Mouse (Mus musculus) kidney, postnatal 25 days (tissue): ENCODE results near the gene Espn.
A peak's percentile ranks its signal among the peaks of the same experiment; 100 is the strongest.

Experiments
- DNase-seq, 2 experiments: peaks; one replicate each; pipeline ENCODE4 v3.0.0; 2021; ENCODE audit warnings: mixed read lengths in 2 of 2

Espn gene

DNA sequence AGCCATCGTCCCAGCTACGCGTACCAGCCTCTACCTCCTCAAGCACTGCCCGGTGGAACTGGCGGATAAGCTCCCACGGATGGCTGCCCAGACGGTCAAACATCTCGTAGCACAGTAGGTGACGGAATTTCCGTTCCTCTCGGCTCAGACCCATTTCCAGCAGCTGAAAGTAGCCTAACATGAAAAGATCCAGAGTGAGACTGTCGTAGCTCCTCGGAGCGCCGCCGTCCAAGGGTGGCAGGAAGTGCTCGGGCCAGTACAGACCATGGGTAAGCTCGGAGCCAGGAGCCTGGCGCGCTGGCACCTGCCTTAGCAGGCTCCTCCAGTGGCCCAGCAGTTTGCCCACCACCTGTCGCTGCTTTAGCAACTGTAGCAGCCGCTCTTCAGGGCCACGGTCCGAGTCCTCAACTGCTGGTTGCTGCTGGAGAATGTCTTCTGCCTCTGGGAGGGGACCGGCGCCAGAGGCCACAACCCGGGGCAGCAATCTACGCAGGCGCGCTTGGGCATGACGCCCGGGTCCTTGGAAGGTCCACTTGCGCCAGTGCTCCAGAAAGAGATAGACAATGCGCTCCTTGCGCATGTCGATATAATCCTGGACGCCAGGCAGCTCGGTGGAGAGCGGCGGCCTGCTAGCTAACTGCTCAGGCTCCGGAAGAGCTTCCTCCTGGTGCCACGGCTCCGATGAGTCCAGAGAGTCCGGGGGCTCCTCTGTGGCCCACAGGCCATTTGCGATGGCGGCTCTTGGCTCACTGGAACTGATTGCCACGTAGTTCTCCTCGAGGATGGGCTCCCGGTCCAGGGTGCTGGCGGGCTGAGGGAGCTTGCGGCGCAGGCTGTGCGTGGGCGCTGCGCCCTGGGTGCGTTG, 26.8 kb downstream of the Espn start:
- no peak for DNase-seq

DNA sequence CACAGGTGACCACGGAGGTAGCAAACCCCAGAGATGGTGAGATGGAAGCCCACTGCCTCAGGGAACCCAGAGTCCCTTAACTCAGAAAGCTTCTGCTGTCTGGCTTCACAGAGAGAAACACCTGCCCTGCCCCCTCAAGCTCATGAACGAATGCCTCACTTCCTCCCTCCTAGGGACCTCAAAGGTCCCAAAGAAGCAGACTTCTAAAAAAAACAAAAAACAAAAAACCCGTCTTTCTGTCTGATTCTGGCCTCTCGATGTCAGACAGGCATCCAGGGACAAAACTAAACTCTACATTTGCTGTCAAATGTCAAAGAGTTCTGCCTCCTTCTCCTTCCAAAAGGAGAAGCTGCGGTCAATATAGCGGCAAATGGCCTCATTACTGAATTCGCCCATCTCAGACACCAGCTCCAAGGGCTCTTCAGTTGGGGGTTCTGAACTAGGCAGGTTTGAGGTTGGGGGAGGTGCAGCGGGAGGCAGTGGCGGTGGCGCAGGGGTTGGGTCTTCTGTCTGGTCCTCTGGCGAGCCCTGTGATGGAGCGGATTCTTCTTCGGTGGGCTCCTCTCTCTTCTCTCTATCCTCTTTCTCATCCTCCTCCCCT, 27.7 kb downstream of the Espn start:
- no peak for DNase-seq

DNA sequence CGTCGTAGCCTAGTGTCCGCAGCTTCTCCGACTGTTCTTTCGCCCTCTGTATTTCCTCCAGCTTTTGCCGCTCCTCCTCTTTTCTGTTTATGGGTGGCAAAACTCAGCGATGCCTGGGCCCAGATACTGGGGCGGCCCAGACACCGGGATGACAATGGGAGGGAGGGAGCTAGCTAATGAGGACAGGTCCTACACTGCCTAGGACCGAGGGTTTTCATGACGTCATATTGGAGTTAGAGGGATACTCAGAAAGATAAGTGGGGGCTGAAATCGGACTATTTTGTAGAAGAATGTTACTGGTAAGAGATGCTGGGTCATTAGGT, 31.0 kb downstream of the Espn start:
- DNase-seq: no peak

DNA sequence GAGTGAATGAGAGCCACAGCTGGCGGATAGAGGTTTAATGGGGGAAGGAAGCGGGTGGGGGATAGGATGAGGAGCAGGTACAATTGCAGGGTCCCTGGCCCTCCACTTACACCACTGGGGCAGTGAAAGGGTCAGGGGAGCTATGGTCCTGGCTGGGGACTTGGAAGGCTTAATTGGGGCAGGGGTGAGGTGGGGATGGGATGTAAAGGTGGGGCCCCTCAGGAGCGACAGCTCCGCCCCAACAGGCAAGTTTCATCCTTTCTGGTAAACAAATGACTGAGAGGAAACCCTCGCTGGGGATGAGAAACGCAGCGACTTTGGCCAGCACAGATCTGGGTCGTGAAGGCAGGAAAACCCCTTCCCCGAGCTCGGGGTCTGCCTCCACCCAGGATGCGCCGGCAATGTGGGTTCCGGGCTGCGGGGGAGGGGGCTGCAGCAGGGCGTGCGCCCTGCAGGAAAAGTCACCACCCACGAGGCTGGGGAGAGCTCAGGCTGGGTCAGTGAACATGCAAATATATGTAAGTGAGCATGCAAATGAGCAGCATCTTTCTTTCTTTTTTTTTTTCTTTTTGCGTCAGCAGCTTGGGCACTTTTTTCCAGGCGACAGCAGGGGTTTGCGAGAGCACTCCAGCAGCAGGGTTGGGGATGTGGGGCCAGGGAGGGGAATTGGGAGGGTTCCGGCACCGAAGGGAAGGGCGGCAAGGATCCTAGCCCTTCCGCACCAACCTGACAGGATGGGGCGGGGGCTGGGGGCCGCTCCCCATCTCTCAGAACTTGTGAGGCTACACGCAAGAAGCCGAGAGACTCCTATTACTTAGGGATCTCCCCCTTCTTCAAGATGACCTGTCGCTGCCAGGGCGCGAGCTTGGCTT, 31.6 kb downstream of the Espn start:
- no peak for DNase-seq

DNA sequence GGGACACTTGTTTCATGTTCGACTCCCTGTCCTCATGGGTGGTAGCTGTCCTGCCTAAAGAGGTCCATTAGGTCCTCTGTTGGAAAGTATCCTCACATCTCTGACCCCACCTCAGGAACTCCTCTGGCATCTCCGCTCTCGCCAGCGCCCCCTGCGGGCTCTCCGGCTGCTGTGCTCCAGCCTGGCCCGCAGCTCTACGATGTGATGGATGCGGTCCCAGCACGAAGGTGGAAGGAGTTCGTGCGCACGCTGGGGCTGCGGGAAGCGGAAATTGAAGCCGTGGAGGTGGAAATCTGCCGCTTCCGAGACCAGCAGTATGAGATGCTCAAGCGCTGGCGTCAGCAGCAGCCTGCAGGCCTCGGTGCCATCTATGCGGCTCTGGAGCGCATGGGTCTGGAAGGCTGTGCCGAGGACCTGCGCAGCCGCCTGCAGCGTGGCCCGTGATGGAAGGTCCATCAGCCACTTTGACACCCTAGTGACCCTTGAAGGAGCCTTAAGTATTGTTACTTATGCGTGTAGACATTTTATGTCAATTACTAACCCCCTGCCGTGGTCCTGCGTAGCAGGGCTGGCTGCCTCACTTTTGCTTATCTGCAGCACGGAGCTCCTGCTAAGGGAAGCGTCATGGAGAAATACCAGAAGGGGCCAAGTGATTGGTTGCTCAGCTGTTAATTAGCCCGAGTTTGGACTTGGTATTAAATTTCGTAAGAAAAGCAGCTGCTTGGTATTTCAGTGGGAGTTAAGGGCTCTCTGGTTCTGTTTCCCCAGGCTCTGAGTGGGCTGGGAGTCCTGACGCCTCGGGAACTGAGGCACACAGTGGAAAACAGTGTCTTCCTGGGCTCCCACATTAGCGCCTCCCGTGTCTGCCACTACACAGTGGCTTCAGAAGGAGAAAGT, 32.5 kb downstream of the Espn start:
- peak; percentile 70 for DNase-seq

DNA sequence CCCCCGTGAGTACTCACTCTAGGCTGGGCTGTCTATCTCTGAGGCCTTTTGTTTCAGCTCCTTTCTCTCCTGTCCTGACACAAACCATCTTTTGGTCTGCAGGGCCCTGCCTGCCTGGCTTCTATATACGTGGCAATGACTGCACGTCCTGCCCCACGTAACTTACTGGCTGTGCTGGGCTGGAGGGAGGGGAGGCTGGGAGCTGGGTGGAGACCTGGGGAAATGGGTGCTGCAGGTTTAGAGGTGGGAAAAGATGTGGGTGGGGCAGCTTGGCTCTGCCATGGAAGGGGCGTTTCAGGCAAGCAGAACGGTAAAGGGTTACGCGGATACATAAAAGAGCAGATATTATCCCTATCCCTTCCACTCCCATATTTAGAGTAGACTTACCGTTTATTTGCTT, 34.6 kb downstream of the Espn start:
- no peak for DNase-seq

DNA sequence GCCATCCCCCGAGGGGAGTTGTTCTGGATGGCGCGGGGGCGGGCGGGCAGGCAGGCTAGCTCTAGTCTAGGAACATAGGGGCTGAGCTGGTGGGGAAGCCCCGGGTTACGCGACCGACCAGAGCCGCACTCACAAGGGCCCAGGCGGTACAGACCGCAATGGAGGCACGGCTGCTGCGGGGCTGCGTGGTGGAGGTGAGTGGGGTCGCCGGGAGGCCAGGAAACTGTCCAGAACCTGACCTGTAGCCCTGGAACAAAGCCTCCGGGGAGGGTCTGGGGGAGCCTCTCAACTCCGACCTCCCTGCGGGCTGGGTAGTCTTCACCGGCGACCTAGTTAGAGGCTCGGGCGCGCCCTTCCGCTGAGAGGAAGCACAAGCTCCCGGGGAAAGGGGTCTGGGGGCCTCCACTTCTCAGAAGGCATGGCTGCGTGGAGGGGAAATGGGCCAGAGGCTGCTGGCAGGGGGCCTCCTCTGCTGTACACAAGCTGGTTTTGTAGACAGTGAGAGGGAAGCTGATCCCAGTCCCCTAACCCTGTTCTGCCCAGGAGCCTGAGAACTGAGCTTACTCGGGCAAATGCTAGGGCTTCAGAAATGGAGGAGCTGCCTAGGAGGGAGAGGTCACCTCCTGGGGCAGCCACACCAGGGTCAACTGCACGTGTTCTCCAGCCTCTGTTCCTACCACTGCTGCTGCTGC, 36.1 kb downstream of the Espn start, which contains the start of gene Tnfrsf25:
Gene Tnfrsf25 (plus strand): TSS at position 14 of the 692 bp plus-strand sequence.
- DNase-seq: no peak

DNA sequence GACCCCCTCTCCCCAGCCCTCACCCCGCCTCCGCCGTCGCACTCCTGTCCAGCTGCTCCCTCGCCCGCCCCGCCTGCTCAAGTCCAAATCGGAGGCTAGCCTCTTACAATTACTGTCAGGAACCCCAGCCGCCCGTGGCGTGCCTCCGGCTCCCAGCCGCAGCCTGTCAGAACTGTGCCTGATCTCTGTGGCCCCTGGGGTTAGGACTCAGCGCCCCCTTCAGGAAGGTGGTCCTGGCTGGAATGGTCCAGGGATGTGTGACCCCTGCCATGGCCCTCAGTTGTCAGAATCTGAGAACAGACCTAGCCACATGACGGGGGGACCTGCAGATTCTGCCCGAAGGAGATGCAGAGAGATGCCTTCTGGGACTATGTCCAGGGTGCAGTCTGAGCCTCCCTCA, 38.1 kb downstream of the Espn start:
- no peak for DNase-seq

DNA sequence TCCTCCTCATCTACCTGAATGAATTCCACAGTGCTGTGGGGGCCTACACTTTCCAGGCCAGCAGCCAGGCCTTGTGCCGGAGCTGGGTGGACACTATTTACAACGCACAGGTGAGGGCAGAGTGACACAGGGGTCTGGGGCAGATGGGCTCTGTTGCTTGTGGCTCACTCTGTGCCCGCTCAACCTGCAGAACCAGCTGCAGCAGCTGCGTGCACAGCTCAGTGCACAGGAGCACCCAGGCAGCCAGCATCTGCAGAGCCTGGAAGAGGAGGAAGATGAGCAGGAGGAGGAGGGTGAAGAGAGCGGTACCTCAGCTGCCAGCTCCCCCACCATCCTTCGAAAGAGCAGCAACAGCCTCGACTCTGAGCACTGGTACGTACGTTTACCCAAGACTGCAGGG, 39.8 kb downstream of the Espn start:
- no peak for DNase-seq

DNA sequence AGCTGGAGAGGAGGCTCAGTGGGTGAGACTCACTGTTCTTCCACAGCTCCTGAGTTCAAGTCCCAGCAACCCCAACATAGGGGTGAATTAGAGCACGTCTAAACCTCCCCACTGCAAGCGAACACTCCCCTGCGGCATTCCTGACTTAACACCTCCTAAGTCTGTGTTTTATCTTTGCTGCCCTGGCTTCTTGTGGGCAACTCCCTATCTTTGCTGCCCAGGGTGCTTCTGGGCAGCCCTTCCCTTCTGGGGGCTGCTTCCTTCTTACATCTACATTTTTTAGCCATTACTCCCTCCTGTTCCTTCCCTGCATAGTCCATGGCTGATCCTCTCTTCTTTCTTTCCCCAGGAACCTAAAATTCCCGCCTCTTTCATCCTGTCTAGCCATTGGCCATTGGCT, 41.5 kb downstream of the Espn start:
- DNase-seq: no peak

DNA sequence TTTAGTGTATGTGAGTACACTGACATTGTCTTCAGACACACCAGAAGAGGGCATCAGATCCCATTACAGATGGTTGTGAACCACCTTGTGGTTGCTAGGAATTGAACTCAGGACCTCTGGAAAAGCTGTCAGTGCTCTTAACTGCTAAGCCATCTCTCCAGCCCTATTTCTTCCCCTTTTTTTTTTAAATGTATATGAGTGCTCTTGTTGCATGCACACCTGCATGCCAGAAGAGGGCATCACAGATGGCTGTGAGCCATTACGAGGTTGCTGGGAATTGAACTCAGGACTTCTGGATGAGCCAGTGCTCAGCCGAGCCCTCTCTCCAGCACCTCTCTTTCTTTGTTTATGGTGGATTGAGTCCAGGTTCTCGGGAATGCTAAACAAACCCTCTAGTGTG, 42.7 kb downstream of the Espn start:
- no peak for DNase-seq

DNA sequence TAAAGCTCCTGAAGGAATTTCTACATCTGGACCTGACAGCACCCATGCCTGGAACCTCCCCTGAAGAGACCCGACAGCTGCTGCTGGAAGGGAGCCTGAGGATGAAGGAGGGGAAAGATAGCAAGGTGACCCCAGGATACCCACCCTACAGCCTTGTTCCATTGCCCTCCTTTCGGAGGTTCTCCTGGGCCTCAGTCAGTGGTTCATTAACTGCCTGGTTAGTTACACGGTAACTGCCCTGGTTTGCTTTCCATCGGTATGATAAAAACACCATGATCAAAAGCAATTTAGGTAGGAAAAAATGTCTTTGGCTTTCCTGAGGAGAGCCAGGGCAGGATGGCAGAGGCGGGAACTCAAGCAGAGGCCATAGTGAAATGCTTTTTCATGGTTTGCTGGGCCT, 43.5 kb downstream of the Espn start:
- DNase-seq: no peak

DNA sequence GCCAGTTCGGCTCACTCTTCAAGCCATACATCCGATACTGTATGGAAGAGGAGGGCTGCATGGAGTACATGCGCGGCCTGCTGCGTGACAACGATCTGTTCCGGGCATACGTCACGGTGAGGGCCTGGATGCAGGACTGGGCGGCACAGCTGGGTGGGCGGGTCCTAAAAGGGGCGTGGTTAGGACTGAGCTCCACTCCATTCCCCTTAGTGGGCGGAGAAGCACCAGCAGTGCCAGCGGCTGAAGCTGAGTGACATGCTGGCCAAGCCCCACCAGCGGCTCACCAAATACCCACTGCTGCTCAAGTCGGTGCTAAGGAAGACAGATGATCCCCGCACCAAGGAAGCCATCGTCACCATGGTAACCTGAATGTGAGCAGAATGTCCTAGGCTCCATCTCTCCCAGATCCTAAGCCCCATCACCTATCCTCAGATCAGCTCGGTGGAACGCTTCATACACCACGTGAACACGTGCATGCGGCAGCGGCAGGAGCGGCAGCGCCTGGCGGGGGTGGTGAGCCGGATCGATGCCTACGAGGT, 44.1 kb downstream of the Espn start:
- peak; percentile 91 to 95 for DNase-seq

DNA sequence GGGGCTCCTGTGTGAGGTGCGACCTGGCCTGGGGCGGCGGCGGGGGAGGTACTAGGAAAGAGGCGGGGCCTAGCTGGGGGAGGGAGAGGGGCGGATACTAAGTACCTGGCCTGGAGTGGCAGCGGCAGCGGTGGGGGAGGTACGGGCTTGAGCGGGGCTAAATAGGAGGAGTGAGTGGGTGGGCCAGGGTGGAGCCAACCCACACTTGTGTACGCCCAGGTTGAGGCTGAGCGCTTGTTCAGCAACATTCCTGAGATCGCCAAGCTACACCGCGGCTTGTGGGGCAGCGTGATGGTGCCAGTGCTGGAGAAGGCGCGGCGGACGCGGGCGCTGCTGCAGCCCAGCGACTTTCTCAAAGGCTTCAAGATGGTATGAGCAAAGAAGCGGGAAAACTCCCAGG, 44.7 kb downstream of the Espn start:
- DNase-seq: peak; percentile 91 to 97

DNA sequence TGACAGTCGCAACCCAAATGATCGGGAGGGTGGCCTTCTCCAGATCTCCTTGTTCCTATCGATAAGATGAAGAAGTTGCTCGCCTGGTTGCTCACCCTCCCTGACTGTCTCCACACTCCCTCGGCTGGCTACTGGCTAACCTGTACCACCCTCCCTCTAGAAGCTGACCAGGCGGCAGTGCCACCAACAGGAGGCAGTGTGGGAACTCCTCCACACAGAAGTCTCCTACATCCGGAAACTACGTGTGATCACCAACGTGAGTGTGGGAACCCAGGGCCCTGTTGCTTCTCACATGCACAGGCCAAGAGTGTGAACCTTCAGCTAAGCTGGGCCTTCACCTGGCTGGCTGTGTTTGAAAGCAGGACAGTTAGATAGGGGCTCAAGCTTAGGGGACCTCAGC, 45.4 kb downstream of the Espn start:
- no peak for DNase-seq

DNA sequence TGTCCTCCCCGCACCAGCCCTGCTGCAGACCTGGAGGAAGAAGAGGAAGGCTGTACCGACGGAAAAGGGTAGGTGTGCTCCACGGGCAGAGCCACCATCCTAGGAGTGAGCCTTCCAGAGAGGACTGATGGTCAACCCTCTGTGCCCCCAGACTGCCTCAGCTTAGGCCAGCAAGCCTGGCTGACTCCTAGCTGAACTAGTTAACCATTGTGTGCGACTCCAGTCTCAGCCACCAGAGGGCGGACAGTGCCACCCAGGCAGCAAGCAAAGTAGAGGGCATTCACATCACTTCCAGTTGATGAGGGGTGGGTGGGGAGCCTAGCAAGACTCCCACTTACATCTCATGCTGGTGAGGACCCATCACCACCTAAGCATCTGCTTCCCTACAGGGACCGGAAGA, 49.1 kb downstream of the Espn start:
- DNase-seq: peak; percentile 86 to 92

DNA sequence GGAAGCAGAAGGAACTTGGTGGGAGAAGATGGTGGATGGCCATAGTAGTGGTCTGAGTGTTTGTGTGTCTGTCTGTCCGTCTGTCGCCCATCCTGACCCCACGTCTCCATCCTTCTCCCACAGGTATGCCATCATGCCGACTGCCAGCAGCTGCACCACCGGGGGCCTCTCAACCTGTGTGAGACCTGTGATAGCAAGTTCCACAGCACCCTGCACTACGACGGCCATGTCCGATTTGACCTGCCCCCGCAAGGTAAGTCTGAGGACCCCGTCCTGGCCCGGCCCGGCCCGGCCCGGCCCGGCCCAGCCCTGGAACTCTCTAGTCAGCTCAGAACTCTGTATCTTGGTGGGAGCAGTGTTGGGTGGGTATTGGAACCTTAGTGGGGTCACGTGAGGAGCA, 50.2 kb downstream of the Espn start:
- DNase-seq: no peak

DNA sequence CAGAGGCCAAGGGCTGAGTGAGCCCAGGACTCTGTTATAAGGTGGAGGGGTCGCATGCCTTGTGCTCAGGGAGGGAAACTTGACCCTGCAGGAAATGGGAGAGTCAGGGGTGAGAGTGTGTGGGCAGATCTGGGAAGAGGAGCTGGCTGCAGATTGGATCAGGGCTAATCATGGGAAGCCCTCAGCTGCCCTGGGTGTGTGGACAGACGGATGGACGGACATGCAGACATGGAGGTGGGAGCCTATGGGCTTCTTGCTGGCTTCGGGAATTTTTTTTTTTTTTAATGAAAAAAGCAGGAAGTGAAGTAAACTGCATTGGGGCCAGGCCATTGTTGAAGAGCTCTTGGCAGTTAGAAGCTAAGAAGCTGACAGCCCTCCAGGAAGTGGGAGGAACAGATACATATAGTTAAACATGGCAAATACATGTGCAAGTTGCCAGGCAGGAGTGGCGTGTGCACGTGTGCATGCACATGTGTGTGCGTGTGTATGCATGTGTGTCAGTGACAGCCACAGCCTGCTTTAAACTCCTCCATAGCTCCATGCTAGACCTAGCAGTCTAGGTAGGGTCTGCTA, 51.0 kb downstream of the Espn start:
- no peak for DNase-seq

DNA sequence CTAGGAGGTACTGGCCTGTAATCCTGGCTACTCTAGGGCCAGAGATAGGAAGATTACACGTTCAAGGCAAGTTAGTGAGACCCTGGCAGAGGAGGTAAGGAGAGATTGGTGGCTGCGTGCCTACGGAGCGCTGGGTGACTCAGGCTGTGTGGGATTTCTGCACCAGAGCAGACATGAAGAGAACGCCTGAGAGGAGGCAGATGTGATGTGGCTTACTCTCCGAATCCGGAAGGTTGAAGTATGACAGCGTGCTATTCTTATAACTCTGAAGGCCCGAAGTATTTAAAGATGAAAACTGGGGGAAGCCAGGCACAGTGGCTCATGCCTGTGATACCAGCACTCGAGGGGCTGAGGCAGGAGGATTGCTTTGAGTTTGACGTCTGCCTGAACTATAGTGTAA, 51.6 kb downstream of the Espn start:
- DNase-seq: no peak

DNA sequence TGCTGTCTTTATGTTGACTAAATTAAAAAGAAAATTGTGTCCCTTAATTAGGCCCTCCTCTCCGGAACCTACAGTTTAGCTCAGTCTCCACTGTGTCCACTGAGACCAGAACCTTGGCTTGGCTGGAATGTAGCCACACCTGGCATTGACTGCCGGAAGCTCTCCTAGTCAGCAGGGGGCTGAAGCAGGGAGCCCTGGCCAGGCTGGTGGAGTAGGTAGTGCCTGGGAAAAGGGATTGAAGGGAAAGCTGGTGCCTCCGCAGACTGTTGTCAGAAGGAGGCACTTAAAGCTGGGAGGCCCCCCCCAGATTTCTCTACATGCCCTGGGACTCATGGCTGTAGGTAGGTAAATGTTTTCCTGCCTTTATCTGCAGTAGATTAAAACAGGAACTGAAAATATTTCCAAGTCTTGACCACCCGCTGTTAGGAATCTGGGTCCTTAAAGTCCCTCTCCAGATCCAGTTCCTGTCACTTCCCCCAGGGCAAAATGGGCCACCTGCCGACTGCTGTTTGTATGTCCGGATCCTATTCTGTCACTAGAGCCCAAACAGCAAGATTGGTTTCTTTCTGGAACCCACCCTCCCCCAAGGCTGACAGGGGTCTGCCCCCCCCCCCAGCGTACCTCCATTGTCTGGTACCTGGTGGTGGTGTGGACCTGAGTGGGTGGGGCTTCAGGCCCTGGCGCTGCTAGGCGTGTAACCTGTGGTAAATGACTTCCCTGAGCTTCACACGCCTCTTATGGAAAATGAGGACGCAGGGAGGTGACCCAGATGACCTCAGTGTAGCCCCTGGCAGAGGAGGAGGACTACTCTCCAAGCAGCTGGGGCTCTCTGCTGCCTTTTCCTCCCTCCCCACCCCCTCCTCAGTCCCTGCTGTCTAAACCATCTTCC, 54.0 kb downstream of the Espn start:
- DNase-seq: peak; percentile 62 to 68
